Mouse (Mus musculus) spleen, postnatal 14 days (tissue): ENCODE measurements around the gene Rapgef6.
A peak's percentile ranks its signal among the peaks of the same experiment; 100 is the strongest.

Experiments used
- DNase-seq, 2 experiments: peaks; one replicate each; pipeline ENCODE4 v3.0.0; 2021 to 2022; ENCODE audit warnings: low spot score in 2 of 2

The Rapgef6 gene

GRCm38 (mm10) chr11:54693696-54694095, 171.0 kb downstream of the Rapgef6 start:
- no peak for DNase-seq

GRCm38 (mm10) chr11:54694291-54694690, 171.6 kb downstream of the Rapgef6 start:
- DNase-seq: no peak

- DNase-seq: no peak
Measured at GRCm38 (mm10) chr11:54695951-54696350, 173.3 kb downstream of the Rapgef6 start.

- DNase-seq: no peak
Measured at GRCm38 (mm10) chr11:54697611-54698010, 175.0 kb downstream of the Rapgef6 start.

- no peak for DNase-seq
Measured at GRCm38 (mm10) chr11:54698636-54699035, 176.0 kb downstream of the Rapgef6 start.

- DNase-seq: no peak
Measured at GRCm38 (mm10) chr11:54699972-54700371, 177.3 kb downstream of the Rapgef6 start.

GRCm38 (mm10) chr11:54701848-54702247, 179.2 kb downstream of the Rapgef6 start:
- DNase-seq: no peak

- peak; percentile 43 to 76 for DNase-seq
Measured at GRCm38 (mm10) chr11:54703306-54703705, 180.7 kb downstream of the Rapgef6 start.

GRCm38 (mm10) chr11:54708153-54708552, 185.5 kb downstream of the Rapgef6 start:
- no peak for DNase-seq

- no peak for DNase-seq
Measured at GRCm38 (mm10) chr11:54709645-54710044, 187.0 kb downstream of the Rapgef6 start.

GRCm38 (mm10) chr11:54710512-54711293, 188.1 kb downstream of the Rapgef6 start:
- DNase-seq: no peak

- no peak for DNase-seq
Measured at GRCm38 (mm10) chr11:54712849-54713248, 190.2 kb downstream of the Rapgef6 start.

- no peak for DNase-seq
Measured at GRCm38 (mm10) chr11:54717893-54718292, 195.2 kb downstream of the Rapgef6 start.

- DNase-seq: no peak
Measured at GRCm38 (mm10) chr11:54718601-54719000, 196.0 kb downstream of the Rapgef6 start.

- no peak for DNase-seq
Measured at GRCm38 (mm10) chr11:54722057-54722456, 199.4 kb downstream of the Rapgef6 start.

GRCm38 (mm10) chr11:54724353-54725034, 201.8 kb downstream of the Rapgef6 start:
- DNase-seq: no peak

GRCm38 (mm10) chr11:54726571-54727062, 204.0 kb downstream of the Rapgef6 start:
- DNase-seq: no peak

GRCm38 (mm10) chr11:54727327-54727901, 204.8 kb downstream of the Rapgef6 start:
- DNase-seq: peak; percentile 26 to 43

GRCm38 (mm10) chr11:54728371-54728770, 205.7 kb downstream of the Rapgef6 start:
- DNase-seq: no peak

GRCm38 (mm10) chr11:54729311-54729710, 206.7 kb downstream of the Rapgef6 start:
- no peak for DNase-seq

GRCm38 (mm10) chr11:54730931-54731330, 208.3 kb downstream of the Rapgef6 start:
- no peak for DNase-seq

- DNase-seq: no peak
Measured at GRCm38 (mm10) chr11:54731367-54731766, 208.7 kb downstream of the Rapgef6 start.

- no peak for DNase-seq
Measured at GRCm38 (mm10) chr11:54733546-54733945, 210.9 kb downstream of the Rapgef6 start.
